Mouse (Mus musculus): ENCODE measurements around the gene Sema4d.

- TF ChIP-seq CTCF (IDR thresholded peaks at IDR 0.05; ENCODE audit: borderline replicate concordance, extremely low read depth, insufficient read depth, insufficient read length) (no peak), POLR2A (IDR thresholded peaks at IDR 0.05; ENCODE audit: borderline replicate concordance, extremely low read depth, insufficient read depth, insufficient read length, poor library complexity, severe bottlenecking) (no peak)
Observed at GRCm38 (mm10) chr13:51697455-51697854, 96.1 kb downstream of the Sema4d start.
